Mouse (Mus musculus) liver, postnatal 0 days (tissue): Measurements from ENCODE around the gene 2010111I01Rik. TPM values are rescaled to one million over a fixed set of nuclear protein-coding genes. Genes with fewer than 3 reads are reported as not detected.

ENCODE experiments used
- ATAC-seq: fragments of 200-750 bp; cut with Nextera tagmentation; 2 replicates; pipeline ENCODE4 v1.8.0; 2017; ENCODE audit warnings: mild to moderate bottlenecking, moderate library complexity
- DNase-seq: peaks from one replicate; pipeline ENCODE4 v3.0.0-alpha.2; 2016
- H3K27ac ChIP-seq: fragments of 300-500 bp; sonication (generic); 2 replicates; pipeline ENCODE4 v1.5.1; 2014; ENCODE audit warnings: antibody characterized with exemption, moderate library complexity, mild to moderate bottlenecking, low read depth
- H3K27me3 ChIP-seq: fragments of 300-500 bp; sonication (generic); 2 replicates; pipeline ENCODE4 v1.6.1; 2014; ENCODE audit warnings: low read length, control low read depth, mixed read lengths; ENCODE audit not compliant: insufficient read depth
- H3K36me3 ChIP-seq: fragments of 300-500 bp; sonication (generic); replicated peaks from 2 replicates; pipeline ENCODE4 v1.6.1; 2014; ENCODE audit warnings: mild to moderate bottlenecking, control low read depth, low read length, moderate library complexity, mixed read lengths; ENCODE audit not compliant: insufficient read depth
- H3K4me1 ChIP-seq: fragments of 300-500 bp; sonication (generic); 2 replicates; pipeline ENCODE4 v1.6.1; 2014; ENCODE audit warnings: antibody characterized with exemption, mild to moderate bottlenecking, control low read depth; ENCODE audit not compliant: insufficient read depth
- H3K4me2 ChIP-seq: fragments of 300-500 bp; sonication (generic); 2 replicates; pipeline ENCODE4 v1.6.1; 2014; ENCODE audit warnings: low read depth, mild to moderate bottlenecking, low read length, moderate library complexity, mixed read lengths
- H3K4me3 ChIP-seq: fragments of 300-500 bp; sonication (generic); 2 replicates; pipeline ENCODE4 v1.5.1; 2014; ENCODE audit warnings: low read depth, low read length
- H3K9ac ChIP-seq: fragments of 300-500 bp; sonication (generic); replicated peaks from 2 replicates; pipeline ENCODE4 v1.6.1; 2014; ENCODE audit warnings: mild to moderate bottlenecking, moderate library complexity
- H3K9me3 ChIP-seq: fragments of 300-500 bp; sonication (generic); 2 replicates; pipeline ENCODE4 v1.6.1; 2016; ENCODE audit warnings: mild to moderate bottlenecking, control low read depth, low read length, mixed read lengths
- CTCF ChIP-seq: sonication (generic); IDR thresholded peaks from 2 replicates; pipeline ENCODE4 v1.5.1; 2016; ENCODE audit warnings: antibody characterized with exemption, low read depth
- EP300 ChIP-seq: IDR thresholded peaks from 2 replicates; pipeline ENCODE4 v1.6.1; 2016; ENCODE audit warnings: antibody characterized with exemption, low read depth, mild to moderate bottlenecking
- WGBS: fragments of 180-500 bp; shearing (Covaris S2); extraction: QIAGEN DNeasy Blood & Tissue Kit; methylation state at CpG from one replicate; pipeline ENCODE4 v1.1.7; 2014; ENCODE audit not compliant: insufficient replicate concordance; 5-methylcytosine and 5-hydroxymethylcytosine counted together
- polyA plus RNA-seq: library from polyadenylated mRNA; unstranded; fragments of >200 nt; fragmentation: Nextera tagmentation; extraction: Ambion mirVana; gene quantifications from 2 replicates; pipeline ENCODE4 v1.2.1, GENCODE M21; 2015

Gene 2010111I01Rik
- polyA plus RNA-seq, 1 experiment from 2014 or later: 22.9 TPM

DNA sequence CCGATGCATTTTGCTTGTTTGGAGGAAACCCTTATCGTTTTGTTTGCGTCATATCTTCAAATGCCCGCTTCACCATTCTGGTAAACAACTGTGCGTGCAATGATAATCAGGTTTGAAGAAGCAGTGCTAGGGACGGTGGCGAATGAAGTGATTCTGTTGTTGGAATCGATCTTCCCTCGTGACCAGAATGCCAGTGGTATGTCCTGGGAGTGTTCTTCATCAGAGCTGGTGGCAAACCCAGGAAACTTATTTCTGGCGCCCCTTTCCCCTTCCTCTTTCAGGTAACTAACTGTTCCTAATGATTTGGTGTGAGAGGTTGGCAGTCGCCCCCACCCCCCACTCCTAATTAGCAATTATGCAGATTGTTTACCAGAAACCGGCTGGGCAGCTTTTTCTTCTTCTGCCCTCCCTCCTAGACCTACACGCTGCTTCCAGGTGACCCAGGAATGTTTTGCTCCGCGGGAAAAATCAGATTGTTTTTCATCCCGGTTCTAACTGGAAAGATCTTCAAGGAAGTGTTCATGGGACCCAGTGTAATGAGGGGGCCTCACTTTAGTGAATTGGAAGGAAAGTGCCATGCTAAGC, 307.4 kb downstream of the 2010111I01Rik start:
- peak overlapping the region; percentile 67 for H3K27ac ChIP-seq
- no peaks in the 10 kb centered on the region for H3K27me3 ChIP-seq
- TF ChIP-seq EP300 (no peak), CTCF (no peak)
- H3K4me3 ChIP-seq: no peak overlapping the region
- no peaks in the 10 kb centered on the region for H3K9me3 ChIP-seq
- WGBS: 34% methylated on average over 16 of the region's 16 CpGs
- no peak for DNase-seq
- H3K4me2 ChIP-seq: peak overlapping the region; percentile 56
- H3K4me1 ChIP-seq: peaks cover 22% of the 10 kb centered on the region
- H3K9ac ChIP-seq: no peak overlapping the region
- H3K36me3 ChIP-seq: 0 out of 2 replicates have a peak, but pooled peaks cover 2% of the 10 kb centered on the region
- ATAC-seq: peak; percentile 32

DNA sequence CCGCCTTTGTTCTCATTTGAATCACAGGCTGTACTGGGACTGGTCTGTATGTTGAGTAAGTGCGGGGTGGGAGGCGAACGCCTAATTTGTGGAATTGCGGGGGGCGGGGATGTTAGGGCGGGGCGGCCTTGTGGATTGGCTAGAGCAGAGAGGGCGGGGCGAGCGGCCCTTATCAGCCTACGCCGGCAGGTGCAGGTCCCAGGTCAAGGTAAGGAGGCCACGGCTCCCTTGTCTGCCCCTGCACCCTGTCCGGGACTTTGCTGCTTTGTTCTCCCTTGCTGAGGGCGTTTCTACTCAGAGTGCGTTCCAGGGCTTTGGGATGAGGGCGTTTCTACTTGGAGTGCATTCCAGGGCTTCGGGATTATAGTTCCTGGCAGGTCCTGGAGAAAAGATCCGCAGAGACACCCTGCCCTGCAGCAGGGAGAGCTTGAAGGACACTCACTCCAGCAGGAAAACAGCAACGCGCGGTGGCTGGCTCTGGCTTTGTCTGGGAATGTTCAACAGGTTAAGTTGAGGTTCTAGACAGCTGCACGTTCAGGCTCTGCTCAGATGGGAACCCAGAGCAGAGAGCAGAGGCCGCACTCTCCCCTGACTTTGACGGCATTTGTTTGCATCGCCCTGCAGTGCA, 308.0 kb downstream of the 2010111I01Rik start:
- peak overlapping the region; percentile 73 for H3K27ac ChIP-seq
- 0 out of 2 replicates have a peak, but pooled peaks cover 2% of the 10 kb centered on the region for H3K36me3 ChIP-seq
- WGBS: 41% methylated on average over 27 of the region's 27 CpGs
- peaks cover 26% of the 10 kb centered on the region for H3K4me1 ChIP-seq
- peak overlapping the region; percentile 36 for H3K4me3 ChIP-seq
- DNase-seq: peak; percentile 82
- peak overlapping the region; percentile 56 for H3K4me2 ChIP-seq
- H3K9ac ChIP-seq: peak overlapping the region; percentile 39
- TF ChIP-seq CTCF (no peak), EP300 (no peak)
- no peaks in the 10 kb centered on the region for H3K27me3 ChIP-seq
- peak; percentile 92 for ATAC-seq
- no peaks in the 10 kb centered on the region for H3K9me3 ChIP-seq

DNA sequence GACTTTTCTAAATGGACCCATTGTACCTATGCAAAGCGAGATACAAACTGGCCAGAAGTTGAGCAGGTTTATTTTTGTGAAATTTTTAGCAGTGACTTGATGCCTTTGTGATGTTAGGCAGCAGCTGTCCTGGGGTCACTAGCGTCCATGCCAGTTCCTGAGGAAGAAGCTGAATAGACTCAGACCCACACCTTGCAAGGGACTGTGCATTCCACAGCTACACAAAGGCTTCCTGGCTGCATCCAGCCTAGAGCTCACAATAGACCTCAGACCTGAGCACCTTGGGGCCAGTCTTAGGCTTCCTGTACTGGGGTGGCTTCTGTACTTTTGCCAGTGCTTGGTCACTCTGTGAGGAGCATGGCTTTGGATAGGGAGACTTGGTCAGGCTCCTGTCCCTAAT, 309.2 kb downstream of the 2010111I01Rik start:
- TF ChIP-seq CTCF: no peak
- H3K9me3 ChIP-seq: no peaks in the 10 kb centered on the region
- WGBS: 50% methylated on average over 2 of the region's 2 CpGs
- DNase-seq (no peak), ATAC-seq (no peak)
- H3K4me1 ChIP-seq: peaks cover 35% of the 10 kb centered on the region
- peak overlapping the region; percentile 36 for H3K4me3 ChIP-seq
- peak overlapping the region; percentile 64 for H3K4me2 ChIP-seq
- no peaks in the 10 kb centered on the region for H3K27me3 ChIP-seq
- H3K27ac ChIP-seq: peak overlapping the region; percentile 34; the same call in 1 of the 2 replicates
- H3K9ac ChIP-seq: peak overlapping the region; percentile 53; the same call in 1 of the 2 replicates
- 0 out of 2 replicates have a peak, but pooled peaks cover 2% of the 10 kb centered on the region for H3K36me3 ChIP-seq

DNA sequence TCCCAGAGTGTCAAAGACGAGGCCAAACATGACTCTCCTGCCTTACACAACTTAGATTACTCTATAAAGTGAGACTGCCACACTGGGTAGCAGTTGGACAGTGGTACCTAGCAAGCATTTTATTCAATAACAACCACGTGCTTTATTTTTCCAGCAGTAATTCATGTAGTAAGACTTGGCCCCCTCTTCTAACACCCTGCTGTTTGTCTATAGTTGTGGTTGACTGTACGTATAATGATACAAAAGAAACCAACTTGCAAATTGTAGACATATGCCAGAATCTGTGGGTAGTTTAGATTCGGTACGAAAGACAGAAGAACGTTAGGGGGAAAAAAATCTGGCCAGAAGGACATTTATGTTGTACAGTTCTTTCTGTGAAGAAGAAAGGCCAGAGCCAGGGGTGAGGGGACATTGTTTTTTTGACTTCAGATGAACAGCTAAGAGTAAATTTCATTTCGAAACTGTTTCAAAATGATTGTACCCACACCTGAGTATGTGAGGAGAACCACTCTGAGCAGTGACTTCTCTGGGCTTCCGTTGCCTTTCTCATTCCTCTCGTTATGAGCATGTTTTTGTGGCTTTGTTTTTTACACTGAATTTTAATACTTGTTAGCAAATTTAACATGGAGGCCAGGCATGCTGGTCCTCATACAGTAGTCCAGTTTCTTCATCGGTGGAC, 309.9 kb downstream of the 2010111I01Rik start:
- Histone ChIP-seq H3K9me3 (no peaks in the 10 kb centered on the region), H3K4me2 (peak overlapping the region; percentile 64), H3K4me1 (peaks cover 39% of the 10 kb centered on the region), H3K9ac (peak overlapping the region; percentile 53; the same call in 1 of the 2 replicates), H3K27me3 (no peaks in the 10 kb centered on the region), H3K36me3 (0 out of 2 replicates have a peak, but pooled peaks cover 2% of the 10 kb centered on the region), H3K4me3 (peak overlapping the region; percentile 36), H3K27ac (0 out of 2 replicates have a peak overlapping the region, but pooled peaks have one; percentile 7)
- ATAC-seq (no peak), DNase-seq (no peak)
- WGBS: 77% methylated on average over 10 of the region's 10 CpGs
- no peak for TF ChIP-seq CTCF
- TF ChIP-seq EP300: no peak

DNA sequence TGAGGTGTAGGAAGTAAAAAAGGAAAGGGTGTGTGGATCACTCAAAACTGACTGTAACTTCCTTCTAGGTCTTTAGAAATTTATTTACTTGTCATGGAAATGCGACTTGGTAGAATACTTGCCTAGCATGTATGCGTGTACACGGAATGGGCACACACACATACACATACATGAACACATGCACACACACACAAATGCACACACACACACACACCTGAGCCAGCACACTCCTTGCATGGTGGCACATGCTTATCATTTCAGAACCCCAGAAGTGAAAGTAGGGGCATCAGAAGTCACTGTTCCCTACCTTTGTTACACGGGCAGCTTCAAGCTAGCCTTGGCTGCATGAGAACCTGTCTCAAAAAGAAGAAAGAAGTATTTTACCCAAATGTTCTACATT, 311.7 kb downstream of the 2010111I01Rik start:
- Histone ChIP-seq H3K36me3 (no peaks in the 10 kb centered on the region), H3K4me2 (no peak overlapping the region), H3K4me3 (no peak overlapping the region), H3K27ac (no peak overlapping the region), H3K9me3 (no peaks in the 10 kb centered on the region), H3K9ac (no peak overlapping the region), H3K27me3 (no peaks in the 10 kb centered on the region), H3K4me1 (peaks cover 36% of the 10 kb centered on the region)
- TF ChIP-seq EP300: no peak
- no peak for TF ChIP-seq CTCF
- DNase-seq (no peak), ATAC-seq (no peak)
- WGBS: 78% methylated on average over 4 of the region's 4 CpGs

DNA sequence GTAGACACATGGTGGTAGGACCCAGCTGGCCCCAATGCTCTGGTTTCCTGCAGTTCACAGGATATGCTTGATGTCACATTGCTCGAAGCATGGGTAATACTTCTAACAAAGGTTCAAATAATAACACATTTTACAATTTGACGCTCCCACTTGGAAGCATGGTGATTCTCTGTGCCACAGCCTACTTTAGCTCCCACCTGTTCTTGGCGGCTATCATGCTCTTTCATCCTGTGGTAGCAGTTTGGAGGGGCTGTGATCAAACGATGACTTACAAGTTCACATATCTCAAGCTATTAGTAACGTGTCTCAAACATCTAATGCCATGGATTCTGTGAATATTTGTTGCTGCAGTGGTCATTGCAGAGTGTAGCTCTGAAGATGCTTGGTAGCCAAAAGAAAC, 312.6 kb downstream of the 2010111I01Rik start:
- 62% methylated on average over 5 of the region's 5 CpGs for WGBS
- TF ChIP-seq CTCF (no peak), EP300 (no peak)
- no peaks in the 10 kb centered on the region for H3K9me3 ChIP-seq
- ATAC-seq (no peak), DNase-seq (no peak)
- peaks cover 34% of the 10 kb centered on the region for H3K4me1 ChIP-seq
- H3K36me3 ChIP-seq: peaks cover 5% of the 10 kb centered on the region; the same call in 1 of the 2 replicates
- H3K9ac ChIP-seq: no peak overlapping the region
- no peak overlapping the region for H3K4me3 ChIP-seq
- H3K4me2 ChIP-seq: no peak overlapping the region
- H3K27ac ChIP-seq: peak overlapping the region; percentile 64; the same call in 1 of the 2 replicates
- H3K27me3 ChIP-seq: no peaks in the 10 kb centered on the region
